Mouse (Mus musculus) lung, postnatal 36 days (tissue): ENCODE data around the gene Mga.

ENCODE experiments used
- DNase-seq: peaks from one replicate; pipeline ENCODE4 v3.0.0; 2022; ENCODE audit warnings: mixed read lengths

Gene Mga

GRCm38 (mm10) chr2:119897090-119897732, at the start of gene Mga:
Mga (plus strand) TSS chr2:119897228.
- peak; percentile 98 for DNase-seq

GRCm38 (mm10) chr2:119853811-119854210, 43.2 kb upstream of the Mga start:
- DNase-seq = no peak

GRCm38 (mm10) chr2:119855310-119855850, 41.6 kb upstream of the Mga start:
- DNase-seq = no peak

GRCm38 (mm10) chr2:119857341-119857740, 39.7 kb upstream of the Mga start:
- no peak for DNase-seq

- no peak for DNase-seq
Observed at GRCm38 (mm10) chr2:119864484-119864883, 32.5 kb upstream of the Mga start.

- peak; percentile 58 for DNase-seq
Observed at GRCm38 (mm10) chr2:119872371-119873104, 24.5 kb upstream of the Mga start.

GRCm38 (mm10) chr2:119873105-119873464, 23.9 kb upstream of the Mga start:
- DNase-seq = peak; percentile 84

- no peak for DNase-seq
Observed at GRCm38 (mm10) chr2:119875981-119876380, 21.0 kb upstream of the Mga start.

GRCm38 (mm10) chr2:119887201-119887600, 9.8 kb upstream of the Mga start:
- DNase-seq = no peak

- peak; percentile 4 for DNase-seq
Observed at GRCm38 (mm10) chr2:119896553-119897089, 407 bp upstream of the Mga start.

GRCm38 (mm10) chr2:119898141-119898594, 1.1 kb downstream of the Mga start:
- peak; percentile 91 for DNase-seq

- no peak for DNase-seq
Observed at GRCm38 (mm10) chr2:119916007-119916406, 19.0 kb downstream of the Mga start.

- no peak for DNase-seq
Observed at GRCm38 (mm10) chr2:119917631-119918369, 20.8 kb downstream of the Mga start.

GRCm38 (mm10) chr2:119970571-119970970, 73.5 kb downstream of the Mga start:
- peak; percentile 83 for DNase-seq

- no peak for DNase-seq
Observed at GRCm38 (mm10) chr2:119971316-119971715, 74.3 kb downstream of the Mga start.

GRCm38 (mm10) chr2:119971837-119972536, 75.0 kb downstream of the Mga start:
- DNase-seq = peak; percentile 98

- no peak for DNase-seq
Observed at GRCm38 (mm10) chr2:119972537-119972879, 75.5 kb downstream of the Mga start, which contains the start of gene Mapkbp1. Mapkbp1 (plus strand) TSS chr2:119972699.

- no peak for DNase-seq
Observed at GRCm38 (mm10) chr2:119980343-119980986, 83.4 kb downstream of the Mga start.

GRCm38 (mm10) chr2:119981631-119982030, 84.6 kb downstream of the Mga start:
- no peak for DNase-seq

- DNase-seq = peak; percentile 82
Observed at GRCm38 (mm10) chr2:119985871-119986270, 88.8 kb downstream of the Mga start.

- peak; percentile 23 for DNase-seq
Observed at GRCm38 (mm10) chr2:119986369-119986768, 89.3 kb downstream of the Mga start.

- peak; percentile 41 for DNase-seq
Observed at GRCm38 (mm10) chr2:119987441-119987840, 90.4 kb downstream of the Mga start.
